Mouse (Mus musculus) brain, embryonic 14.5 days (tissue): ENCODE measurements around the gene Pcca.

Experiments used
- CTCF ChIP-seq: fragments of 200-500 bp; IDR thresholded peaks from 2 replicates; pipeline ENCODE4 v1.5.1; 2012; ENCODE audit warnings: inconsistent platforms, mild to moderate bottlenecking, moderate library complexity, borderline replicate concordance; ENCODE audit not compliant: insufficient read depth, insufficient read length; ENCODE audit errors: extremely low read depth
- POLR2A ChIP-seq: fragments of 200-500 bp; IDR thresholded peaks from 2 replicates; pipeline ENCODE4 v1.6.1; 2012; ENCODE audit warnings: mild to moderate bottlenecking, inconsistent platforms, borderline replicate concordance; ENCODE audit not compliant: poor library complexity, insufficient read depth, insufficient read length, severe bottlenecking; ENCODE audit errors: extremely low read depth

DNA sequence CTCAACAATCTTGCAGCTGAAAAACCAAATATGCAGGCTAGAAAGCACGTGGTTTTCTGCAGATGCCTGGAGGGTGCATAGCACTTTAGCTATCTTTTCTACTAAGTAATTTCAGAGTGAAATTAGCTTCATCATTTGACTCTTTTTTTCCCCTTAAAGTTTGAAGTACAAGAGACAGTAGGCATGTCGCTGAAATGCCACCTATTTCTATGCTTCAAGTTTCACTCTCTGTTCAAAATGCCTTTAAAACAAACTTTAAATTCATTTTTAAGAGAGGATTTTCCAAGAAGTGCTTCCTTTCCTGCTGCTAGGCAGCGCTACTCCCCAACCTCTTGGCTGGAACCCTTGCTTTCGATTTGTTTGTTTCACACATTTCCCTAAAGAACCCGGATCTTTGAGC, 45.1 kb upstream of the Pcca start:
- TF ChIP-seq CTCF (no peak), POLR2A (no peak)
